Mouse (Mus musculus) kidney, adult 2 months (tissue): ENCODE results near the gene Fnbp1l.

Experiments used
- CTCF ChIP-seq: fragments of 200-500 bp; conservative IDR thresholded peaks from 2 replicates; pipeline ENCODE4 v1.5.1; 2011; ENCODE audit warnings: low read depth, mild to moderate bottlenecking, control low read depth, low read length, moderate library complexity, mixed read lengths; ENCODE audit not compliant: insufficient read depth, insufficient read length
- POLR2A ChIP-seq: fragments of 200-500 bp; IDR thresholded peaks from one replicate; pipeline ENCODE4 v1.6.1; 2011; ENCODE audit warnings: low read depth, low read length, control low read depth

- TF ChIP-seq CTCF (no peak), POLR2A (no peak)
Observed at GRCm38 (mm10) chr3:122520875-122521274, 98.6 kb downstream of the Fnbp1l start.
